Mouse (Mus musculus): ENCODE results near the gene Scarf1.

Gene Scarf1

GRCm38 (mm10) chr11:75562840-75563239 lies 49.5 kb downstream of the Scarf1 start:
- DNase-seq (ENCODE audit: extremely low spot score, low read depth, low spot score), result no peak

- no peak for DNase-seq (ENCODE audit: extremely low spot score, low read depth, low spot score)
Observed at GRCm38 (mm10) chr11:75563851-75564548, 50.7 kb downstream of the Scarf1 start.

DNA sequence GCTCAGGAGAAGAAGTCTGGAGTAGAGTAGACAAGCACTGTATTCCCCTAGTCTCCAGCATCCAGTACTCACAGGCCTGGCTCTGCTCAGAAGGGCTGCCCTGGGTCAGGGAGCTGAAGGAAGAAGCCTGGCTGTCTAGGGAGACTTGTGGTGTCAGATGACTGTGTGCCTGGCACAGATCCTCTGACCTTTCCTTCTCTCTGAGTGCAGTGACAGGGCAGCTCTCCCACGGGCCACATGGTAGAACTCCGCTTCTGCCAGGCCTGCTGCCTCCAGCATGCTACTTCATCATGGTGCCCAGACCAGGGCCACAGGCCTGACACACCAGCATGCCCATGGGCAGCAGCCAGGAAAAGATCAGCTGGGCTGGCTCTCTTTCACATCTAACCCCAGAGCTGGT lies 52.5 kb downstream of the Scarf1 start:
- DNase-seq (ENCODE audit: extremely low spot score, low read depth, low spot score), result no peak

DNA sequence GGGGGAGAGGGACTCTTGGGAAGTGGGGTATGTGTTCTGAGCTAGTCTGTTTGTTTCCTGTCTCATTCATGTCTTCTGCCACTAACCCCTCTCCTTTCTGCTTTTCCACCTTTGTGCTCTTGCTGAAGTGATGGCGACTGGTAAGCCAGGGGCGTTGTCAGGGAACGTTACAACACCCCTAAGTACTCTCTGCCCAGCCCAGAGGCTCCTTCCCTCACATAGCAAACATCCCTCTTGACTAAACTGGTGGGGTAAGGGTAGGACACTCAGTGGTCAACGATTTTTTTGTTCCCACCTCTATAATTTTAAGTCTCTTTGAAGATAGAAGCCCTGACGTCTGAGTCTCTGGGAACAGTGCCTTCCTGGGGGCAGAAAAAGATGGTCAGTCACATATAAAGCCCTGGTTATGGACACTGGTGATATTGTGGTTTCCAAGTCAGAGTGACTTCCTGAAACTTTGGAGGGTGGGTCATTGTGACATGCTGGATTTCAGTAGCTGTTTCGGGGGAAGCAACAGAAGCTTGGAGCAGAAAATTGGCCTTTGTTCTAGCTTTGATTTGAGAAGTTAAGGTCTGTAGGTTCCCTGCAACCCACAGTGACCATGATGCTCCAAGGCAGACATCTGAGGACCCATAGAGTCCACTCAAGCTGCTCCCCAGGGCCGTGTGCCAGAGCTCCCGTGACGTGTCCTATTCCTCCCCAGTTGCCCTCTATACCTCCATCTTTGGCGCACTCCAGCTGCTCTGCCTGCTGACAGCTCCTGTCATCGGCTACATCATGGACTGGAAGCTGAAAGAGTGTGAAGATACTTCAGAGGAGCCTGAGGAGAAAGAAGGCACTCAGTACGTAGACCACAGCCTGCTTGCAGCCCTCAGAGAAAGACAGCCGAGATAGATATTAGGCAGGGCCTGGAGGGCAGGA lies 53.2 kb downstream of the Scarf1 start:
- no peak for DNase-seq (ENCODE audit: extremely low spot score, low read depth, low spot score)

DNA sequence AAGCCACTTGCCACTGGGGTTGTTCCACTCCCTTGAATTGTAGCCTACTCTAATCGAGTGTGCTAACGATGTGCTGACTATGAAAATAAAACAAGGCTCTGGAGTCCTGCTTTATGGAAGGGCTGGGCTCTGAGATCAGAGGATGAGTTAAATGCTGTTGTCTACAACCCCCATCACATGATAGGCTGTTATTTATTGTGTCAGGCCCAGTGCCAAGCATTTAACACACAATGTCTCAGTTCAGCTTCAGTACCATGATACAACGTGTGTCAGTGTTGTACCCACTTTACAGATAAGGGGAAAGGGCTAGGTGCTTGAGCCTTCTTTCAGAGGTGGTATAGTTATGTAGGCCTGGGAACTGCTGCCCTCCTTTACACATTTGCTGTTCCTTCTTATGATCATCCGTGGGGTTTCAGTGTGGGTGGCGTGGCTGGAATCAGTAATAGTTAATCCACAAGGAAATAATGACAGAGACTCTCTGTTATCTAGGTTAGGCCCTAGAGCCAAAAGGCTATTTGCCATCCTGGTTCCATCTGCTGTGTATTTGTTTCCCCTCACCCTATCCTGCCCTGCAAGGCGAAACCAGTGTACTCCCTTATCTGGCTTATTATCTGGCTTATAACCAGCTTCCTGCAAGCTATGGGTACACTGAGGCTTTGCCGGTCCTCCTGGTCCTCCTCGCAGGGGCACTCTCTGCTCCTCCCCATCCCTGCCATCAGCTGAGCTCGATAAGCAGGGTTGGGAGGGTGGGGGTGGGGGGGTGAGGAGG lies 54.2 kb downstream of the Scarf1 start:
- DNase-seq (ENCODE audit: extremely low spot score, low read depth, low spot score), result no peak

GRCm38 (mm10) chr11:75568115-75568511 lies 54.8 kb downstream of the Scarf1 start:
- no peak for DNase-seq (ENCODE audit: extremely low spot score, low read depth, low spot score)

DNA sequence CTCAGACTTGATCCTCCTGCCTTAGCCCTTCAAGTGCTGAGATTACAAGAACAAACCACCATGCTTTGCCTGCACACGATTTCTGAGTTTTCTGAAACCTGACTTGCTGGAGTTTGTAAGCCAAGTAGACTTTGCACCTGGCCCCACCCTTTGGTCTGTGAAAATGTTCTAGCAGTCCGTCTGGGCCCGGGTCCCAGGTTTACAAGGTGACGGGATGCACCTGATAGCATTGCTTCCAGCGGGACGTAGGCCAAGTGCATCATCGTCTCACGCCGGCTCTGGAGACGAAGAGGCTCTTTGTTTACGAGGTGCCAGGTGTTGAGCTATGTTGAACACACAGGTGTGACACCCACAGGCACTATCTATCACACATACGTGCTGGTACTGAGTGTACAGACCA lies 55.6 kb downstream of the Scarf1 start:
- DNase-seq (ENCODE audit: extremely low spot score, low read depth, low spot score), result no peak

DNA sequence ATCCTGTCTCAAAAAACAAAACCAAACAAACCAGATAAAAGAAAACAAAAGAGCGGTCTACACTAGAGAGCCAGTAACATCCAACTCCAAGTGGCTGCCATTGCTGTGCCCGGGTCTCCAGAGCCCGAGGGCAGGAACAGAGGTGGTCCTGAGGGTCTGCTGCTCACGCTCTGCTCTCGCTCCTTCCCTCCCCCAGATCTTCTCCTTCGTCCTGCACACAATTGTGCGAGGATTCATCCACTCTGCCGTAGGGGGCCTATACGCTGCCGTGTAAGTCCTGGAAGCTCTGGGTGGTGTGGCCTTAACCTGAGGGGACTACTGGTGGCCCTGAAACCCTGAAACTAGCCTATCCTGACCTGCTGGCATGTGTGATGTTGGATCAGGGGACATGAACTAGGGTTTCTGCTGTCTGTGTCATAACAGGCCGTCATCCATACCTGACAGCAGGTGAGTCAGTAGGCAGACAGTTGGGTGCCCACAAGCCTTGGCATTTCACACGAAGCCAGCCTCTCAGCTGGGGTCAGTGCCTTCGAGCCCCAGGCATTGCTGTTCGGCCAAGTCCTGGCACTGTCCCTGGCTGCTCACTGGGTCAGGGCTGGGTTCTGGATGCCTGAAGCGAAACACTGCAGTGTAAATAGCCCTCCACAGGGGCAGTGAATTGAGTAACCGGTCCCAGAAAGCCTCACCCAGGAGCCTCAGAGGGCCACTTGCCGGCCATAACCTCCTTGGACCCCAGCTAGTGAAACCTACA lies 57.2 kb downstream of the Scarf1 start:
- no peak for DNase-seq (ENCODE audit: extremely low spot score, low read depth, low spot score)

DNA sequence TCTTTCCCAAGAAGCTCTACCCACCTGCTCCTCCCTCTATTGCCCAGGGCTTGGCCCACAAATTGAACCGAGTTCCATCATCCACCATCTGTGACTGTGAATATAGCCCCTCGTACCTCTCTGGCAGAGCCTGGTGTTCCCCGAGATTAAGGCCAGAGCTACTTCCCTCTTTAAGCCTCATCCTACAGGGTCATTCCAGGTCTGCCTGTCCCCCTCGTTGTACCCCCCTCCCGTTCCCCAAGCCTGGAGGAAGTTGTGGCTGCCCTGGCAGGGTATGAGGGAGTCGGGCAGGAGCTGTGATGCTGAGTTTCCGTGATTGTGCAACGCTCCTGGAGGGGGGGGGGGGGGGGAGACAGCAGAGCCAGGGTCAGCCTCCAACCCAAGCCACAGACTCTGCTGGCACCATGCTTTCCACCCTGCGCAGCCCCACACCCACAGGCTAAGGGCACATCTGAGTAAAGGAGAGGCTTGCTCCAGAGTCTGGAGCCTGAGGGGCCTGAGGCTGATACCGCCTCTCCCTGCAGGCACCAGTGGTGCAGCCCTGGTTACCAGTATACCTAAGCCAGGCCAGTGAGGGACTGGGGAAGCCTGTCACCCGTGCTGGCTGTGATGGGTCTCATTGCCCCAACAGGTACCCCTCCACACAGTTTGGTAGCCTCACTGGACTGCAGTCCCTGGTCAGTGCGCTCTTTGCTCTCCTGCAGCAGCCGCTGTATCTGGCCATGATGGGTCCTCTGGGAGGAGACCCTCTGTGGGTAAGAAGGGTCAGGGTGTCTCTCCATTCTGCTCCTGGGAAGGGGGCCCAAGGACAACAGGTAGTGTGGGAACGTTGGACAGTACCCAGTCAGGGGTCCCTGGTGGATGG lies 58.0 kb downstream of the Scarf1 start:
- DNase-seq (ENCODE audit: extremely low spot score, low read depth, low spot score), result no peak

GRCm38 (mm10) chr11:75572301-75572791 lies 59.0 kb downstream of the Scarf1 start:
- DNase-seq (ENCODE audit: extremely low spot score, low read depth, low spot score), result no peak

DNA sequence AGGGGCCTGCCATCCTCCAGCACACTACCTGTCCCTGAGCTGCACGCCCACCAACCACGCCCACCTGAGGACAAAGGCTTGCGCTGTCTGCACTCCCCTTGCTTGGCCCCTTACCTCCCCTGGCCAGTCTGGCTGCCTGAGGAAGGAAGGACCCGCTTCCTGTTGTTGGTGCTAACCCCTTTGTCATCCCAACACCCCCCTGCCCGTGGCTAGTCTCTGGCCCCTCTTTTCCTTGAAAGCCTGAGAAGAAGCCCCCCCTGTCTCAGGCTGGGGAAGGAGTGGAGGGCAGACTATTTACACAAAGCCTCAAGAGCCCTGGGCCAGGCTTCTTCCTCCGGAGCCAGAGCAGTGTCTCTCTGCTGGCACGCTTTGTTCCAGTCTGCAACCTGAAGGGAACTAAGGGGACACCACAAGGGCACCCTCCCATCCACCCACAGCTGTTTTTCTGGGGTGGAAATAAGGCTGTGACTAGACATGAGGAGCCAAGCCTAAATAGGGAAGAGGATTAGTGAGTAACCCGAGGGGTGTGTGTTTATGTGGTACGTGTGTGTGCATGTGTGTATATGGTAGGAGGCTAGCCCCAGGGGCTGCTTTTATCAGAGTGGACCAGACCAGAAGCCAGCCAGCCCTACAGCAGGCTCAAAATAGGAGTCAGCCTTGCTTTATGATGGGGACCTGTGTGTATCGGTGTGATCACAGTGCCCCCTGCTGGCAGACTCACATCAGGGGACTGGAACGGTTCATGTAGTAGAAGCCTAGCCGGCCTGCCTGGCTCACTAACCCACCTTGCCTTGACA lies 59.7 kb downstream of the Scarf1 start:
- DNase-seq (ENCODE audit: extremely low spot score, low read depth, low spot score), result peak; percentile 95

DNA sequence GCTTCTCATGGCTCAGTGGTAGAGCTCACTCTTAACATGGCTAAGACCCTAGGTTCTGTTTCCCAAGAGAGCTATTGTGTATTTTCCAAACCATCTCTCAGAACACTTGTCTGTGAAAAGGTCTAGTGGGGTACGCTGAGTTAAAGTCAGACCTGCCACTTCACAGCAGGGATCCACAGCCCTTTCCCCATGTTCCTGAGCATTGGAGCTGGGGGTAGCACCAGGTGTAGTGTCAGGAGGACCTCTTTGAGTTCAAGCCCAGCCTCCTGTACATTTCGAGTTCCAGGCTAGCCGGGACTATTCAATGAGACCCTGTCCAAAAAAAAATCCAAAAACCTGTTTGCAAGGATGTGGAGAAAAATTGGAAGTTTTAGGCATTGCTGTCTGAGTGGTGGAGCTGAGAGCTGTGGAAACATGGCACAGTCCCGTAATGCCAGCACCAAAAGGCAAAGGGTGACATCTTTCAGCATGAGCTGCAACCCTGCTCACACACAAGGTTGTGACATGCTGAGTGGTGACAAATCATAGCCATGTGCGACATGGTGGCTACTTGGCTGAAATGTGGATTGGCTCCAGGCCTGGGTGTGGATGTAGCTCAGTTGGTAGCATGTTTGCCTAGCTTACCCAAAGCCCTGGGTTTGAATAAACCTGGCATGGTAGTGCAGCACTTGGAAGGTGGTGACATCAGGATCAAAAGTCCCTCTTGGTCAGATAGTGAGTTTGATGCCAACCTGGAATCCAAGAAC lies 61.2 kb downstream of the Scarf1 start:
- no peak for DNase-seq (ENCODE audit: extremely low spot score, low read depth, low spot score)

- no peak for DNase-seq (ENCODE audit: extremely low spot score, low read depth, low spot score)
Observed at GRCm38 (mm10) chr11:75575560-75576123, 62.3 kb downstream of the Scarf1 start.
